Mouse (Mus musculus): ENCODE results near the gene Lix1l.

GRCm38 (mm10) chr3:96606618-96607017 is 5.7 kb downstream of the Lix1l start:
- TF ChIP-seq EP300 (IDR thresholded peaks at IDR 0.05; ENCODE audit: low read depth) (no peak), CTCF (IDR thresholded peaks at IDR 0.05; ENCODE audit: low read depth) (no peak)

All from liver, postnatal 0 days (tissue).